Mouse (Mus musculus) forebrain, embryonic 15.5 days (tissue): ENCODE results near the gene Ssh2. TPM values are rescaled to one million over a fixed set of nuclear protein-coding genes. Genes with fewer than 3 reads are reported as not detected.
"Not testable (repeated sequence)": the region's sequence is repeated elsewhere in the genome, so short reads cannot be mapped to it uniquely, and the experiment has no call there.

Source experiments
- ATAC-seq: fragments of 200-750 bp; cut with Nextera tagmentation; replicated peaks from 2 replicates; pipeline ENCODE4 v1.8.0; 2017; ENCODE audit warnings: mild to moderate bottlenecking, moderate TSS enrichment, moderate library complexity
- H3K27ac ChIP-seq: fragments of 300-500 bp; sonication (generic); replicated peaks from 2 replicates; pipeline ENCODE4 v1.5.1; 2015; ENCODE audit warnings: mild to moderate bottlenecking, inconsistent platforms
- H3K27me3 ChIP-seq: fragments of 300-500 bp; sonication (generic); 2 replicates; pipeline ENCODE4 v1.6.1; 2015; ENCODE audit warnings: inconsistent platforms
- H3K36me3 ChIP-seq: fragments of 300-500 bp; sonication (generic); 2 replicates; pipeline ENCODE4 v1.6.1; 2015; ENCODE audit warnings: mild to moderate bottlenecking, inconsistent platforms
- H3K4me1 ChIP-seq: fragments of 300-500 bp; sonication (generic); 2 replicates; pipeline ENCODE4 v1.6.1; 2015; ENCODE audit warnings: inconsistent platforms
- H3K4me2 ChIP-seq: fragments of 300-500 bp; sonication (generic); replicated peaks from 2 replicates; pipeline ENCODE4 v1.6.1; 2015; ENCODE audit warnings: mild to moderate bottlenecking, inconsistent platforms
- H3K4me3 ChIP-seq: fragments of 300-500 bp; sonication (generic); 2 replicates; pipeline ENCODE4 v1.5.1; 2015; ENCODE audit warnings: mild to moderate bottlenecking, inconsistent platforms
- H3K9ac ChIP-seq: fragments of 300-500 bp; sonication (generic); replicated peaks from 2 replicates; pipeline ENCODE4 v1.6.1; 2015; ENCODE audit warnings: mild to moderate bottlenecking, inconsistent platforms
- H3K9me3 ChIP-seq: fragments of 300-500 bp; sonication (generic); 2 replicates; pipeline ENCODE4 v1.6.1; 2016; ENCODE audit warnings: inconsistent platforms
- WGBS: fragments of 180-500 bp; shearing (Covaris S2); methylation state at CpG from one replicate; pipeline ENCODE4 v1.1.7; 2015; ENCODE audit warnings: mixed read lengths; 5-methylcytosine and 5-hydroxymethylcytosine counted together
- polyA plus RNA-seq: library from polyadenylated mRNA; unstranded; fragments of >200 nt; fragmentation: Nextera tagmentation; extraction: Ambion mirVana; gene quantifications from 2 replicates; pipeline ENCODE4 v1.2.1, GENCODE M21; 2015

Ssh2 gene
- polyA plus RNA-seq, 1 experiment from 2014 or later = 20.1 TPM

GRCm38 (mm10) chr11:77385706-77386690, 169.9 kb downstream of the Ssh2 start:
- 46% methylated on average over 3 of the region's 3 CpGs for WGBS
- H3K4me2 ChIP-seq = no peak overlapping the region
- no peak overlapping the region for H3K9ac ChIP-seq
- H3K9me3 ChIP-seq = no peaks in the 10 kb centered on the region
- no peaks in the 10 kb centered on the region for H3K27me3 ChIP-seq
- ATAC-seq = no peak
- no peak overlapping the region for H3K4me3 ChIP-seq
- 0 out of 2 replicates have a peak, but pooled peaks cover 6% of the 10 kb centered on the region for H3K4me1 ChIP-seq
- no peaks in the 10 kb centered on the region for H3K36me3 ChIP-seq
- H3K27ac ChIP-seq = no peak overlapping the region; the same call in 1 of the 2 replicates

- not testable (repeated sequence) for H3K4me2 ChIP-seq, H3K4me3 ChIP-seq, H3K36me3 ChIP-seq, ATAC-seq, H3K27ac ChIP-seq, H3K9ac ChIP-seq, H3K4me1 ChIP-seq, H3K9me3 ChIP-seq, H3K27me3 ChIP-seq
- WGBS = 90% methylated on average over 3 of the region's 3 CpGs
Measured at GRCm38 (mm10) chr11:77388197-77388596, 172.1 kb downstream of the Ssh2 start.

GRCm38 (mm10) chr11:77395539-77395938, 179.5 kb downstream of the Ssh2 start:
- peaks cover 7% of the 10 kb centered on the region for H3K36me3 ChIP-seq
- ATAC-seq = no peak
- H3K4me2 ChIP-seq = no peak overlapping the region
- H3K4me1 ChIP-seq = no peaks in the 10 kb centered on the region
- H3K27me3 ChIP-seq = no peaks in the 10 kb centered on the region
- no peak overlapping the region for H3K4me3 ChIP-seq
- H3K9me3 ChIP-seq = no peaks in the 10 kb centered on the region
- no peak overlapping the region for H3K27ac ChIP-seq
- WGBS = 93% methylated on average over 2 of the region's 2 CpGs
- no peak overlapping the region for H3K9ac ChIP-seq

GRCm38 (mm10) chr11:77402508-77402907, 186.4 kb downstream of the Ssh2 start:
- Histone ChIP-seq H3K4me2 (no peak overlapping the region), H3K36me3 (peaks cover 3% of the 10 kb centered on the region; the same call in 1 of the 2 replicates), H3K9ac (no peak overlapping the region), H3K27me3 (no peaks in the 10 kb centered on the region), H3K4me1 (no peaks in the 10 kb centered on the region), H3K4me3 (no peak overlapping the region), H3K27ac (no peak overlapping the region), H3K9me3 (no peaks in the 10 kb centered on the region)
- ATAC-seq = no peak
- WGBS = 87% methylated on average over 2 of the region's 2 CpGs

- Histone ChIP-seq H3K27me3 (no peaks in the 10 kb centered on the region), H3K4me3 (no peak overlapping the region)
Measured at GRCm38 (mm10) chr11:77406329-77406728, 190.2 kb downstream of the Ssh2 start.

GRCm38 (mm10) chr11:77409879-77410278, 193.8 kb downstream of the Ssh2 start:
- no peaks in the 10 kb centered on the region for H3K4me1 ChIP-seq
- H3K4me3 ChIP-seq = no peak overlapping the region
- 90% methylated on average over 6 of the region's 6 CpGs for WGBS
- H3K27me3 ChIP-seq = no peaks in the 10 kb centered on the region
- H3K9ac ChIP-seq = no peak overlapping the region
- ATAC-seq = no peak
- H3K36me3 ChIP-seq = no peaks in the 10 kb centered on the region
- no peaks in the 10 kb centered on the region for H3K9me3 ChIP-seq
- no peak overlapping the region for H3K4me2 ChIP-seq
- H3K27ac ChIP-seq = no peak overlapping the region

More at GRCm38 (mm10) chr11:77406329-77406728, 190.2 kb downstream of the Ssh2 start:
- Histone ChIP-seq H3K4me1 (no peaks in the 10 kb centered on the region), H3K36me3 (no peaks in the 10 kb centered on the region), H3K27ac (no peak overlapping the region), H3K9me3 (no peaks in the 10 kb centered on the region), H3K4me2 (no peak overlapping the region), H3K9ac (no peak overlapping the region)
- no peak for ATAC-seq
- 83% methylated on average over 2 of the region's 2 CpGs for WGBS

- no peaks in the 10 kb centered on the region for H3K4me1 ChIP-seq
- ATAC-seq = no peak
Measured at GRCm38 (mm10) chr11:77411284-77411683, 195.2 kb downstream of the Ssh2 start.

GRCm38 (mm10) chr11:77414141-77414839, 198.2 kb downstream of the Ssh2 start:
- Histone ChIP-seq H3K9me3 (no peaks in the 10 kb centered on the region), H3K27ac (no peak overlapping the region), H3K27me3 (no peaks in the 10 kb centered on the region), H3K36me3 (no peaks in the 10 kb centered on the region), H3K4me1 (no peaks in the 10 kb centered on the region), H3K9ac (no peak overlapping the region), H3K4me2 (no peak overlapping the region), H3K4me3 (no peak overlapping the region)
- 84% methylated on average over 2 of the region's 2 CpGs for WGBS
- no peak for ATAC-seq

More at GRCm38 (mm10) chr11:77411284-77411683, 195.2 kb downstream of the Ssh2 start:
- no peak overlapping the region for H3K27ac ChIP-seq
- H3K9me3 ChIP-seq = no peaks in the 10 kb centered on the region
- no peaks in the 10 kb centered on the region for H3K27me3 ChIP-seq
- H3K9ac ChIP-seq = no peak overlapping the region
- H3K36me3 ChIP-seq = no peaks in the 10 kb centered on the region
- no peak overlapping the region for H3K4me2 ChIP-seq
- H3K4me3 ChIP-seq = no peak overlapping the region

GRCm38 (mm10) chr11:77416212-77417000, 200.3 kb downstream of the Ssh2 start:
- Histone ChIP-seq H3K4me2 (no peak overlapping the region), H3K9me3 (no peaks in the 10 kb centered on the region), H3K27ac (no peak overlapping the region), H3K9ac (no peak overlapping the region), H3K27me3 (no peaks in the 10 kb centered on the region), H3K36me3 (peaks cover 3% of the 10 kb centered on the region; the same call in 1 of the 2 replicates), H3K4me3 (no peak overlapping the region), H3K4me1 (no peaks in the 10 kb centered on the region)
- WGBS = 84% methylated on average over 4 of the region's 4 CpGs
- no peak for ATAC-seq

GRCm38 (mm10) chr11:77418021-77418420, 201.9 kb downstream of the Ssh2 start:
- WGBS = 97% methylated on average over 4 of the region's 4 CpGs
- Histone ChIP-seq H3K4me3 (no peak overlapping the region), H3K9me3 (no peaks in the 10 kb centered on the region), H3K27ac (no peak overlapping the region), H3K4me1 (no peaks in the 10 kb centered on the region), H3K36me3 (peaks cover 13% of the 10 kb centered on the region), H3K9ac (no peak overlapping the region), H3K4me2 (no peak overlapping the region), H3K27me3 (no peaks in the 10 kb centered on the region)
- ATAC-seq = no peak

GRCm38 (mm10) chr11:77423175-77423859, 207.2 kb downstream of the Ssh2 start:
- Histone ChIP-seq H3K4me3 (no peak overlapping the region), H3K27ac (no peak overlapping the region), H3K27me3 (no peaks in the 10 kb centered on the region), H3K9ac (no peak overlapping the region), H3K4me2 (no peak overlapping the region), H3K9me3 (no peaks in the 10 kb centered on the region), H3K36me3 (peaks cover 27% of the 10 kb centered on the region), H3K4me1 (no peaks in the 10 kb centered on the region)
- 93% methylated on average over 4 of the region's 4 CpGs for WGBS
- no peak for ATAC-seq
